Mouse (Mus musculus): ENCODE measurements around the gene Sdr42e1. TPM values are rescaled to one million over a fixed set of nuclear protein-coding genes. Genes with fewer than 3 reads are reported as not detected.
A peak's percentile ranks its signal among the peaks of the same experiment; 100 is the strongest.

Gene Sdr42e1
- polyA plus RNA-seq, 1 experiment from 2014 or later, result 0.79 TPM

GRCm38 (mm10) chr8:117658990-117659389 is 14.5 kb downstream of the Sdr42e1 start:
- Histone ChIP-seq H3K27ac (replicated peaks; ENCODE audit: low read depth, low read length) (no peak overlapping the region), H3K4me1 (ENCODE audit: control insufficient read depth, insufficient read depth, low read length) (no peaks in the 10 kb centered on the region), H3K27me3 (ENCODE audit: control insufficient read depth, insufficient read depth, low read length) (no peaks in the 10 kb centered on the region), H3K9ac (replicated peaks; ENCODE audit: low read length) (no peak overlapping the region), H3K9me3 (replicated peaks; ENCODE audit: control insufficient read depth, low read length) (no peaks in the 10 kb centered on the region), H3K4me3 (ENCODE audit: low read depth, low read length) (no peak overlapping the region), H3K36me3 (replicated peaks; ENCODE audit: control insufficient read depth, insufficient read depth, low read depth, low read length) (no peaks in the 10 kb centered on the region), H3K4me2 (ENCODE audit: low read depth, low read length) (no peak overlapping the region)
- DNase-seq (ENCODE audit: low spot score), result no peak
- whole genome bisulfite sequencing, result 77% methylated on average over 7 of the region's 7 CpGs
- ATAC-seq (replicated peaks; ENCODE audit: insufficient number of reproducible peaks, low FRiP score, low TSS enrichment, low read depth), result no peak

- Histone ChIP-seq H3K4me1 (ENCODE audit: control insufficient read depth, insufficient read depth, low read length) (no peaks in the 10 kb centered on the region), H3K27me3 (ENCODE audit: control insufficient read depth, insufficient read depth, low read length) (no peaks in the 10 kb centered on the region), H3K36me3 (replicated peaks; ENCODE audit: control insufficient read depth, insufficient read depth, low read depth, low read length) (no peaks in the 10 kb centered on the region), H3K4me2 (ENCODE audit: low read depth, low read length) (no peak overlapping the region), H3K4me3 (ENCODE audit: low read depth, low read length) (no peak overlapping the region), H3K9ac (replicated peaks; ENCODE audit: low read length) (no peak overlapping the region), H3K27ac (replicated peaks; ENCODE audit: low read depth, low read length) (no peak overlapping the region), H3K9me3 (replicated peaks; ENCODE audit: control insufficient read depth, low read length) (no peaks in the 10 kb centered on the region)
- 96% methylated on average over 1 of the region's 1 CpGs for WGBS
- no peak for ATAC-seq (replicated peaks; ENCODE audit: insufficient number of reproducible peaks, low FRiP score, low TSS enrichment, low read depth)
- no peak for DNase-seq (ENCODE audit: low spot score)
Observed at GRCm38 (mm10) chr8:117652318-117652717, 21.2 kb downstream of the Sdr42e1 start.

- ATAC-seq (replicated peaks; ENCODE audit: insufficient number of reproducible peaks, low FRiP score, low TSS enrichment, low read depth), result no peak
- no peaks in the 10 kb centered on the region for H3K36me3 ChIP-seq (replicated peaks; ENCODE audit: control insufficient read depth, insufficient read depth, low read depth, low read length)
- no peaks in the 10 kb centered on the region for H3K9me3 ChIP-seq (replicated peaks; ENCODE audit: control insufficient read depth, low read length)
- H3K27me3 ChIP-seq (ENCODE audit: control insufficient read depth, insufficient read depth, low read length), result no peaks in the 10 kb centered on the region
- H3K4me3 ChIP-seq (ENCODE audit: low read depth, low read length), result no peak overlapping the region
- no peak overlapping the region for H3K4me2 ChIP-seq (ENCODE audit: low read depth, low read length)
- no peaks in the 10 kb centered on the region for H3K4me1 ChIP-seq (ENCODE audit: control insufficient read depth, insufficient read depth, low read length)
- no peak overlapping the region for H3K27ac ChIP-seq (replicated peaks; ENCODE audit: low read depth, low read length)
- WGBS, result 69% methylated on average over 5 of the region's 5 CpGs
- DNase-seq (ENCODE audit: low spot score), result no peak
- H3K9ac ChIP-seq (replicated peaks; ENCODE audit: low read length), result no peak overlapping the region
Observed at GRCm38 (mm10) chr8:117646440-117646839, 27.0 kb downstream of the Sdr42e1 start.

- DNase-seq (ENCODE audit: low spot score) (peak; percentile 79), ATAC-seq (replicated peaks; ENCODE audit: insufficient number of reproducible peaks, low FRiP score, low TSS enrichment, low read depth) (no peak)
- no peak overlapping the region for H3K27ac ChIP-seq (replicated peaks; ENCODE audit: low read depth, low read length)
- H3K36me3 ChIP-seq (replicated peaks; ENCODE audit: control insufficient read depth, insufficient read depth, low read depth, low read length), result no peaks in the 10 kb centered on the region
- H3K4me2 ChIP-seq (ENCODE audit: low read depth, low read length), result no peak overlapping the region
- H3K9ac ChIP-seq (replicated peaks; ENCODE audit: low read length), result no peak overlapping the region
- 54% methylated on average over 2 of the region's 2 CpGs for WGBS
- H3K9me3 ChIP-seq (replicated peaks; ENCODE audit: control insufficient read depth, low read length), result no peaks in the 10 kb centered on the region
- no peaks in the 10 kb centered on the region for H3K4me1 ChIP-seq (ENCODE audit: control insufficient read depth, insufficient read depth, low read length)
- no peaks in the 10 kb centered on the region for H3K27me3 ChIP-seq (ENCODE audit: control insufficient read depth, insufficient read depth, low read length)
- H3K4me3 ChIP-seq (ENCODE audit: low read depth, low read length), result no peak overlapping the region
Observed at GRCm38 (mm10) chr8:117646020-117646419, 27.5 kb downstream of the Sdr42e1 start.

GRCm38 (mm10) chr8:117645486-117645885 is 28.0 kb downstream of the Sdr42e1 start:
- no peaks in the 10 kb centered on the region for H3K27me3 ChIP-seq (ENCODE audit: control insufficient read depth, insufficient read depth, low read length)
- H3K9ac ChIP-seq (replicated peaks; ENCODE audit: low read length), result no peak overlapping the region
- ATAC-seq (replicated peaks; ENCODE audit: insufficient number of reproducible peaks, low FRiP score, low TSS enrichment, low read depth), result no peak
- H3K36me3 ChIP-seq (replicated peaks; ENCODE audit: control insufficient read depth, insufficient read depth, low read depth, low read length), result no peaks in the 10 kb centered on the region
- no peaks in the 10 kb centered on the region for H3K9me3 ChIP-seq (replicated peaks; ENCODE audit: control insufficient read depth, low read length)
- no peak overlapping the region for H3K27ac ChIP-seq (replicated peaks; ENCODE audit: low read depth, low read length)
- no peak overlapping the region for H3K4me2 ChIP-seq (ENCODE audit: low read depth, low read length)
- 70% methylated on average over 5 of the region's 5 CpGs for WGBS
- DNase-seq (ENCODE audit: low spot score), result no peak
- no peaks in the 10 kb centered on the region for H3K4me1 ChIP-seq (ENCODE audit: control insufficient read depth, insufficient read depth, low read length)
- H3K4me3 ChIP-seq (ENCODE audit: low read depth, low read length), result no peak overlapping the region

GRCm38 (mm10) chr8:117639631-117640030 is 33.9 kb downstream of the Sdr42e1 start:
- 96% methylated on average over 9 of the region's 9 CpGs for WGBS

GRCm38 (mm10) chr8:117637462-117637861 is 36.0 kb downstream of the Sdr42e1 start:
- Histone ChIP-seq H3K27me3 (ENCODE audit: control insufficient read depth, insufficient read depth, low read length) (no peaks in the 10 kb centered on the region), H3K9me3 (replicated peaks; ENCODE audit: control insufficient read depth, low read length) (no peaks in the 10 kb centered on the region), H3K9ac (replicated peaks; ENCODE audit: low read length) (no peak overlapping the region), H3K4me3 (ENCODE audit: low read depth, low read length) (no peak overlapping the region), H3K4me1 (ENCODE audit: control insufficient read depth, insufficient read depth, low read length) (no peaks in the 10 kb centered on the region), H3K27ac (replicated peaks; ENCODE audit: low read depth, low read length) (no peak overlapping the region), H3K36me3 (replicated peaks; ENCODE audit: control insufficient read depth, insufficient read depth, low read depth, low read length) (no peaks in the 10 kb centered on the region), H3K4me2 (ENCODE audit: low read depth, low read length) (no peak overlapping the region)
- ATAC-seq (replicated peaks; ENCODE audit: insufficient number of reproducible peaks, low FRiP score, low TSS enrichment, low read depth), result no peak
- no peak for DNase-seq (ENCODE audit: low spot score)
- 64% methylated on average over 3 of the region's 3 CpGs for WGBS

More at GRCm38 (mm10) chr8:117639631-117640030, 33.9 kb downstream of the Sdr42e1 start:
- DNase-seq (ENCODE audit: low spot score) (no peak), ATAC-seq (replicated peaks; ENCODE audit: insufficient number of reproducible peaks, low FRiP score, low TSS enrichment, low read depth) (no peak)
- Histone ChIP-seq H3K36me3 (replicated peaks; ENCODE audit: control insufficient read depth, insufficient read depth, low read depth, low read length) (no peaks in the 10 kb centered on the region), H3K4me2 (ENCODE audit: low read depth, low read length) (no peak overlapping the region), H3K4me3 (ENCODE audit: low read depth, low read length) (no peak overlapping the region), H3K4me1 (ENCODE audit: control insufficient read depth, insufficient read depth, low read length) (no peaks in the 10 kb centered on the region), H3K27me3 (ENCODE audit: control insufficient read depth, insufficient read depth, low read length) (no peaks in the 10 kb centered on the region), H3K27ac (replicated peaks; ENCODE audit: low read depth, low read length) (no peak overlapping the region), H3K9me3 (replicated peaks; ENCODE audit: control insufficient read depth, low read length) (no peaks in the 10 kb centered on the region), H3K9ac (replicated peaks; ENCODE audit: low read length) (no peak overlapping the region)

- ATAC-seq (replicated peaks; ENCODE audit: insufficient number of reproducible peaks, low FRiP score, low TSS enrichment, low read depth) (no peak), DNase-seq (ENCODE audit: low spot score) (no peak)
- no peak overlapping the region for H3K4me3 ChIP-seq (ENCODE audit: low read depth, low read length)
- H3K9ac ChIP-seq (replicated peaks; ENCODE audit: low read length), result no peak overlapping the region
- no peaks in the 10 kb centered on the region for H3K27me3 ChIP-seq (ENCODE audit: control insufficient read depth, insufficient read depth, low read length)
- H3K4me1 ChIP-seq (ENCODE audit: control insufficient read depth, insufficient read depth, low read length), result no peaks in the 10 kb centered on the region
- no peaks in the 10 kb centered on the region for H3K36me3 ChIP-seq (replicated peaks; ENCODE audit: control insufficient read depth, insufficient read depth, low read depth, low read length)
- H3K27ac ChIP-seq (replicated peaks; ENCODE audit: low read depth, low read length), result no peak overlapping the region
- H3K9me3 ChIP-seq (replicated peaks; ENCODE audit: control insufficient read depth, low read length), result no peaks in the 10 kb centered on the region
- WGBS, result 90% methylated on average over 7 of the region's 7 CpGs
- no peak overlapping the region for H3K4me2 ChIP-seq (ENCODE audit: low read depth, low read length)
Observed at GRCm38 (mm10) chr8:117634406-117634805, 39.1 kb downstream of the Sdr42e1 start.

Measured in embryonic facial prominence, embryonic 11.5 days (tissue).